Mouse (Mus musculus) midbrain, embryonic 13.5 days (tissue): ENCODE data around the gene Bcl2. TPM values are rescaled to one million over a fixed set of nuclear protein-coding genes. Genes with fewer than 3 reads are reported as not detected.

ENCODE experiments used
- ATAC-seq: fragments of 200-750 bp; cut with Nextera tagmentation; 2 replicates; pipeline ENCODE4 v1.8.0; 2017; ENCODE audit warnings: mild to moderate bottlenecking, moderate TSS enrichment, moderate library complexity
- H3K27ac ChIP-seq: fragments of 300-500 bp; sonication (generic); 2 replicates; pipeline ENCODE4 v1.5.1; 2015; ENCODE audit warnings: inconsistent platforms, mild to moderate bottlenecking, moderate library complexity
- H3K27me3 ChIP-seq: fragments of 300-500 bp; sonication (generic); 2 replicates; pipeline ENCODE4 v1.6.1; 2015; ENCODE audit warnings: mild to moderate bottlenecking, inconsistent platforms
- H3K36me3 ChIP-seq: fragments of 300-500 bp; sonication (generic); 2 replicates; pipeline ENCODE4 v1.6.1; 2015; ENCODE audit warnings: mild to moderate bottlenecking, inconsistent platforms
- H3K4me1 ChIP-seq: fragments of 300-500 bp; sonication (generic); replicated peaks from 2 replicates; pipeline ENCODE4 v1.6.1; 2015; ENCODE audit warnings: inconsistent platforms
- H3K4me2 ChIP-seq: fragments of 300-500 bp; sonication (generic); replicated peaks from 2 replicates; pipeline ENCODE4 v1.6.1; 2015; ENCODE audit warnings: moderate library complexity, mild to moderate bottlenecking, inconsistent platforms
- H3K4me3 ChIP-seq: fragments of 300-500 bp; sonication (generic); replicated peaks from 2 replicates; pipeline ENCODE4 v1.5.1; 2015; ENCODE audit warnings: mild to moderate bottlenecking, inconsistent platforms
- H3K9ac ChIP-seq: fragments of 300-500 bp; sonication (generic); replicated peaks from 2 replicates; pipeline ENCODE4 v1.6.1; 2015; ENCODE audit warnings: mild to moderate bottlenecking, inconsistent platforms
- H3K9me3 ChIP-seq: fragments of 300-500 bp; sonication (generic); 2 replicates; pipeline ENCODE4 v1.6.1; 2016; ENCODE audit warnings: mild to moderate bottlenecking, inconsistent platforms
- WGBS: fragments of 180-500 bp; shearing (Covaris S2); methylation state at CpG from one replicate; pipeline ENCODE4 v1.1.7; 2015; 5-methylcytosine and 5-hydroxymethylcytosine counted together
- microRNA-seq: library from miRNA; unstranded; fragments of <30 nt; microRNA quantifications from one replicate; pipeline ENCODE4, GENCODE M21; 2016
- polyA plus RNA-seq: library from polyadenylated mRNA; unstranded; fragments of >200 nt; fragmentation: Nextera tagmentation; extraction: Ambion mirVana; gene quantifications from 2 replicates; pipeline ENCODE4 v1.2.1, GENCODE M21; 2015

The Bcl2 gene
- polyA plus RNA-seq, 1 experiment from 2014 or later = 11.8 TPM

- Histone ChIP-seq H3K4me2 (no peak overlapping the region), H3K4me1 (no peaks in the 10 kb centered on the region), H3K36me3 (no peaks in the 10 kb centered on the region), H3K9me3 (no peaks in the 10 kb centered on the region), H3K9ac (no peak overlapping the region), H3K27me3 (no peaks in the 10 kb centered on the region), H3K4me3 (no peak overlapping the region), H3K27ac (no peak overlapping the region)
- 94% methylated on average over 4 of the region's 4 CpGs for WGBS
- no peak for ATAC-seq
Measured at GRCm38 (mm10) chr1:106503407-106503806, 210.7 kb downstream of the Bcl2 start.

DNA sequence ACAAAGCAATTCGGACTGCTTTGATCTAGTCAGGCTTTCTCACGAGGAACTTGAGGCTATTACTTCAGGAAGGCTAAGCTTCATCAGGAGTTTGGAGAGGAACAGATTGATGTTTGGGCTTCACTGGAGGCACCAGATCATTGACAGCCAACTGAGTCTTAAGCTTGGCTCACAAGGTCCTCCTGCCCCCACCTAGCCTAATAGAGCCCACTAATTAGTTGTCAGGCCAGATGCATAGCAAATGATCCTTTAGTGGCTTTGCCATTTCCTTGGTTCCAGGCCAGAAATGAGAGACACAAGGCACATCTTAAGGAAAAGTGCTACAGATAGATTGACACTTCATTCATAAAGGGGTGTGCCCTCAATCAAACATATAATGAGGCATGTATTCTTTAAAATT is 216.1 kb downstream of the Bcl2 start:
- H3K4me2 ChIP-seq = no peak overlapping the region
- H3K9me3 ChIP-seq = no peaks in the 10 kb centered on the region
- no peak for ATAC-seq
- no peaks in the 10 kb centered on the region for H3K27me3 ChIP-seq
- H3K9ac ChIP-seq = no peak overlapping the region
- no peaks in the 10 kb centered on the region for H3K36me3 ChIP-seq
- no peaks in the 10 kb centered on the region for H3K4me1 ChIP-seq
- H3K27ac ChIP-seq = no peak overlapping the region
- H3K4me3 ChIP-seq = no peak overlapping the region
- WGBS = 73% methylated on average over 2 of the region's 2 CpGs

Small RNA genes lying within 50 kb of the gene (microRNA-seq; reads per million reads assigned to microRNA genes)
- not detected for gene Mir3473f

Other genes with a start within 250 kb of the Bcl2 start
- 13.0 and 13.3 TPM in 2 replicates for gene Kdsr, start 45.5 kb upstream of the Bcl2 start, polyA plus RNA-seq
- gene Vps4b, start 82.5 kb upstream of the Bcl2 start, polyA plus RNA-seq = 40.4 and 42.7 TPM in 2 replicates
- gene Serpinb5, start 146.9 kb upstream of the Bcl2 start, polyA plus RNA-seq = 0.10 and 0.24 TPM in 2 replicates
- not detected in 2 replicates for gene Serpinb12, start 220.2 kb upstream of the Bcl2 start, polyA plus RNA-seq